8 mouse cellular contexts compared by ENCODE assay signal in genomic region chr15:78405517-78406211, GRCm38 (mm10). TPM values are rescaled to one million over a fixed set of nuclear protein-coding genes. Genes with fewer than 3 reads are reported as not detected.
A peak's percentile ranks its signal among the peaks of the same experiment; 100 is the strongest.
DNase-seq lines count a peak whose midpoint lies in the region; ATAC-seq and TF ChIP-seq lines count a peak whose summit lies in the region.

TSS of gene Tst (minus strand) at chr15:78405907.

- H3K9ac ChIP-seq in forebrain, embryonic 16.5 days (replicated peaks; ENCODE audit: low read depth, low read length): peak within 1 kb of the TSS; percentile 90
- H3K9ac ChIP-seq in liver, postnatal 0 days (replicated peaks): peak within 1 kb of the TSS; percentile 93
- H3K9ac ChIP-seq in neural tube, embryonic 14.5 days (replicated peaks; ENCODE audit: low read depth, low read length): peak within 1 kb of the TSS; percentile 68

- H3K4me2 ChIP-seq in forebrain, embryonic 16.5 days (ENCODE audit: low read length): peak within 1 kb of the TSS; percentile 93
- peak within 1 kb of the TSS; percentile 84 for H3K4me2 ChIP-seq in liver, postnatal 0 days (ENCODE audit: low read depth, low read length)
- peak within 1 kb of the TSS; percentile 96 for H3K4me2 ChIP-seq in neural tube, embryonic 14.5 days (ENCODE audit: low read depth, low read length)

- peak; percentile 16; the same call in 1 of the 2 replicates for TF ChIP-seq EP300 in liver, postnatal 0 days (IDR thresholded peaks at IDR 0.05; ENCODE audit: low read depth)

- ATAC-seq in forebrain, embryonic 16.5 days: peak; percentile 73
- ATAC-seq in liver, postnatal 0 days: peak; percentile 70
- ATAC-seq in neural tube, embryonic 14.5 days (ENCODE audit: low read depth): peak; percentile 68

- H3K4me3 ChIP-seq in cerebellum, adult 2 months (replicated peaks; ENCODE audit: insufficient read depth, low read depth, low read length): peak within 1 kb of the TSS; percentile 97
- H3K4me3 ChIP-seq in forebrain, embryonic 16.5 days (replicated peaks; ENCODE audit: low read length): peak within 1 kb of the TSS; percentile 86
- H3K4me3 ChIP-seq in liver, postnatal 0 days (ENCODE audit: low read depth, low read length): peak within 1 kb of the TSS; percentile 89
- H3K4me3 ChIP-seq in neural tube, embryonic 14.5 days (ENCODE audit: low read depth, low read length): peak within 1 kb of the TSS; percentile 59

- H3K4me1 ChIP-seq in cerebellum, adult 2 months (ENCODE audit: control insufficient read depth, insufficient read depth, low read length): peaks cover 3% of the 10 kb centered on the region; the same call in 1 of the 2 replicates
- H3K4me1 ChIP-seq in forebrain, embryonic 16.5 days (replicated peaks; ENCODE audit: control insufficient read depth, insufficient read depth, low read length): peaks cover 57% of the 10 kb centered on the region
- peaks cover 81% of the 10 kb centered on the region for H3K4me1 ChIP-seq in liver, postnatal 0 days (ENCODE audit: insufficient read depth)
- H3K4me1 ChIP-seq in neural tube, embryonic 14.5 days (ENCODE audit: control insufficient read depth, insufficient read depth, low read length): peaks cover 27% of the 10 kb centered on the region

- H3K27me3 ChIP-seq in cerebellum, adult 2 months (ENCODE audit: control insufficient read depth, insufficient read depth, low read length): no peaks in the 10 kb centered on the region
- H3K27me3 ChIP-seq in forebrain, embryonic 16.5 days (replicated peaks; ENCODE audit: control insufficient read depth, insufficient read depth, low read length): peaks cover 22% of the 10 kb centered on the region
- no peaks in the 10 kb centered on the region for H3K27me3 ChIP-seq in liver, postnatal 0 days (ENCODE audit: insufficient read depth, low read length)
- H3K27me3 ChIP-seq in neural tube, embryonic 14.5 days (ENCODE audit: control insufficient read depth, insufficient read depth, low read length): peaks cover 18% of the 10 kb centered on the region

- peak; percentile 51 for DNase-seq in MEL-GATA-1-ER (ENCODE audit: extremely low read depth, low read depth)
- peak; percentile 85 to 88 for DNase-seq in cerebellum, adult 2 months
- peak; percentile 83 for DNase-seq in heart, postnatal 25 days (ENCODE audit: low spot score)
- DNase-seq in layer of hippocampus, adult 11-12 months (ENCODE audit: low spot score): peak; percentile 92
- peak; percentile 92 for DNase-seq in liver, postnatal 0 days
- peak; percentile 96 for DNase-seq in testis, postnatal 10 days (ENCODE audit: low spot score)

- H3K27ac ChIP-seq in cerebellum, adult 2 months (ENCODE audit: insufficient read depth, low read length): peak within 1 kb of the TSS; percentile 97
- peak within 1 kb of the TSS; percentile 97 for H3K27ac ChIP-seq in forebrain, embryonic 16.5 days (ENCODE audit: low read length)
- H3K27ac ChIP-seq in liver, postnatal 0 days (ENCODE audit: low read depth): peak within 1 kb of the TSS; percentile 100
- peak within 1 kb of the TSS; percentile 90 for H3K27ac ChIP-seq in neural tube, embryonic 14.5 days (ENCODE audit: low read depth, low read length)

- no peak for TF ChIP-seq POLR2A in cerebellum, adult 2 months (IDR thresholded peaks at IDR 0.05; ENCODE audit: borderline replicate concordance, insufficient read depth, low read length)

- no peaks in the 10 kb centered on the region for H3K36me3 ChIP-seq in forebrain, embryonic 16.5 days (ENCODE audit: control insufficient read depth, insufficient read depth)
- peaks cover 5% of the 10 kb centered on the region; the same call in 1 of the 2 replicates for H3K36me3 ChIP-seq in liver, postnatal 0 days (replicated peaks; ENCODE audit: insufficient read depth, low read length)
- H3K36me3 ChIP-seq in neural tube, embryonic 14.5 days (ENCODE audit: control insufficient read depth, insufficient read depth, low read length): no peaks in the 10 kb centered on the region

- no peaks in the 10 kb centered on the region for H3K9me3 ChIP-seq in forebrain, embryonic 16.5 days (ENCODE audit: control insufficient read depth, low read length)
- no peaks in the 10 kb centered on the region for H3K9me3 ChIP-seq in liver, postnatal 0 days (ENCODE audit: low read length)
- H3K9me3 ChIP-seq in neural tube, embryonic 14.5 days (ENCODE audit: control insufficient read depth, low read length): no peaks in the 10 kb centered on the region

- 1% methylated on average over 34 of the region's 34 CpGs for WGBS in cerebellum, adult 2 months
- WGBS in forebrain, embryonic 16.5 days: 1% methylated on average over 34 of the region's 34 CpGs
- 2% methylated on average over 33 of the region's 34 CpGs for WGBS in liver, postnatal 0 days (ENCODE audit: insufficient replicate concordance)
- WGBS in neural tube, embryonic 14.5 days: 2% methylated on average over 34 of the region's 34 CpGs

- TF ChIP-seq CTCF in cerebellum, adult 2 months (IDR thresholded peaks at IDR 0.05; ENCODE audit: borderline replicate concordance, insufficient read depth, low read depth, low read length): no peak
- no peak for TF ChIP-seq CTCF in liver, postnatal 0 days (IDR thresholded peaks at IDR 0.05; ENCODE audit: low read depth)

- intact Hi-C loops in heart, postnatal 25 days (cut with DNase I): loop anchor here (2.0 kb wide), 1 partner anchor 23 kb away; the partner anchor contains the start of gene Kctd17

RNA-seq across cellular contexts. Expression of gene Tst, which starts in this region (rescaled TPM):
- 84.3 and 86.1 TPM in 2 replicates for polyA plus RNA-seq in cerebellum, adult 2 months (2012; rRNA removed)
- polyA plus RNA-seq in forebrain, embryonic 16.5 days (2015; fragmentation: Nextera tagmentation; extraction: Ambion mirVana): 25.1 and 28.4 TPM in 2 replicates
- total RNA-seq in heart, postnatal 25 days (2021): 10 to 100 TPM; 16.5 to 21.1 TPM
- polyA plus RNA-seq in liver, postnatal 0 days (2015; fragmentation: Nextera tagmentation; extraction: Ambion mirVana): 361 and 363 TPM in 2 replicates
- polyA plus RNA-seq in neural tube, embryonic 14.5 days (2014; fragmentation: Nextera tagmentation; extraction: Ambion mirVana): 16.0 and 20.3 TPM in 2 replicates

Comparison
In these comparisons a context has a peak if more than half of its experiments do, and no peak if none do; other contexts are left out.
1. Peak in every context shown above with its lines: DNase-seq, ATAC-seq, H3K4me3 ChIP-seq and H3K27ac ChIP-seq.